Mouse (Mus musculus) spleen, postnatal 4 days (tissue): ENCODE measurements around the gene Ccdc38.
"Not testable (repeated sequence)": the region's sequence is repeated elsewhere in the genome, so short reads cannot be mapped to it uniquely, and the experiment has no call there.

Experiments used
- DNase-seq, 2 experiments: peaks; one replicate each; pipeline ENCODE4 v3.0.0; 2022; ENCODE audit warnings: low spot score in 2 of 2

Ccdc38 gene

GRCm38 (mm10) chr10:93548991-93549390, 8.6 kb downstream of the Ccdc38 start:
- DNase-seq, result peak; percentile 68 to 87

- DNase-seq, result no peak
These were observed 9.4 kb downstream of the Ccdc38 start for GRCm38 (mm10) chr10:93549821-93550220.

- no peak for DNase-seq
These were observed 12.2 kb downstream of the Ccdc38 start for GRCm38 (mm10) chr10:93552596-93552995.

- not testable (repeated sequence) for DNase-seq
These were observed 17.5 kb downstream of the Ccdc38 start for GRCm38 (mm10) chr10:93557971-93558370.

- no peak for DNase-seq
These were observed 19.4 kb downstream of the Ccdc38 start for GRCm38 (mm10) chr10:93559786-93560185.

GRCm38 (mm10) chr10:93564518-93565090, 24.2 kb downstream of the Ccdc38 start:
- no peak for DNase-seq

GRCm38 (mm10) chr10:93567066-93567465, 26.6 kb downstream of the Ccdc38 start:
- no peak for DNase-seq

- no peak for DNase-seq
These were observed 27.6 kb downstream of the Ccdc38 start for GRCm38 (mm10) chr10:93567841-93568566.

GRCm38 (mm10) chr10:93568671-93569070, 28.2 kb downstream of the Ccdc38 start:
- no peak for DNase-seq

- DNase-seq, result no peak
These were observed 31.8 kb downstream of the Ccdc38 start for GRCm38 (mm10) chr10:93572209-93572608.

- DNase-seq, result no peak
These were observed 34.5 kb downstream of the Ccdc38 start for GRCm38 (mm10) chr10:93574966-93575365.

GRCm38 (mm10) chr10:93575960-93576359, 35.5 kb downstream of the Ccdc38 start:
- no peak for DNase-seq

- DNase-seq, result peak; percentile 63 to 84
These were observed 36.9 kb downstream of the Ccdc38 start for GRCm38 (mm10) chr10:93577271-93577886.

- DNase-seq, result no peak
These were observed 48.4 kb downstream of the Ccdc38 start for GRCm38 (mm10) chr10:93588796-93589195.

GRCm38 (mm10) chr10:93589281-93589848, 48.9 kb downstream of the Ccdc38 start, which contains the start of gene Snrpf:
TSS of gene Snrpf (minus strand) at chr10:93589706.
- DNase-seq, result peak; percentile 88 to 93

GRCm38 (mm10) chr10:93592456-93592855, 52.0 kb downstream of the Ccdc38 start:
- DNase-seq, result peak in 1 of 2 experiments; percentile 32

- peak; percentile 73 to 86 for DNase-seq
These were observed 53.6 kb downstream of the Ccdc38 start for GRCm38 (mm10) chr10:93594022-93594482.

GRCm38 (mm10) chr10:93595831-93596230, 55.4 kb downstream of the Ccdc38 start:
- no peak for DNase-seq

GRCm38 (mm10) chr10:93596641-93597040, 56.2 kb downstream of the Ccdc38 start:
- DNase-seq, result no peak

GRCm38 (mm10) chr10:93602309-93602708, 61.9 kb downstream of the Ccdc38 start:
- no peak for DNase-seq

- DNase-seq, result no peak
These were observed 62.8 kb downstream of the Ccdc38 start for GRCm38 (mm10) chr10:93603256-93603655.

- DNase-seq, result no peak
These were observed 65.9 kb downstream of the Ccdc38 start for GRCm38 (mm10) chr10:93606326-93606725.
